Mouse (Mus musculus): ENCODE measurements around the gene Alpk1.

GRCm38 (mm10) chr3:127743614-127744365 lies 36.5 kb downstream of the Alpk1 start:
- no peak for TF ChIP-seq CTCF (IDR thresholded peaks at IDR 0.05; ENCODE audit: extremely low read depth, insufficient read length, insufficient replicate concordance, low read depth, low read length)
- no peak for TF ChIP-seq POLR2A (IDR thresholded peaks at IDR 0.05; ENCODE audit: low read depth, low read length)
